Comparison of ENCODE assay signal across 8 mouse cellular contexts in the genomic region with DNA sequence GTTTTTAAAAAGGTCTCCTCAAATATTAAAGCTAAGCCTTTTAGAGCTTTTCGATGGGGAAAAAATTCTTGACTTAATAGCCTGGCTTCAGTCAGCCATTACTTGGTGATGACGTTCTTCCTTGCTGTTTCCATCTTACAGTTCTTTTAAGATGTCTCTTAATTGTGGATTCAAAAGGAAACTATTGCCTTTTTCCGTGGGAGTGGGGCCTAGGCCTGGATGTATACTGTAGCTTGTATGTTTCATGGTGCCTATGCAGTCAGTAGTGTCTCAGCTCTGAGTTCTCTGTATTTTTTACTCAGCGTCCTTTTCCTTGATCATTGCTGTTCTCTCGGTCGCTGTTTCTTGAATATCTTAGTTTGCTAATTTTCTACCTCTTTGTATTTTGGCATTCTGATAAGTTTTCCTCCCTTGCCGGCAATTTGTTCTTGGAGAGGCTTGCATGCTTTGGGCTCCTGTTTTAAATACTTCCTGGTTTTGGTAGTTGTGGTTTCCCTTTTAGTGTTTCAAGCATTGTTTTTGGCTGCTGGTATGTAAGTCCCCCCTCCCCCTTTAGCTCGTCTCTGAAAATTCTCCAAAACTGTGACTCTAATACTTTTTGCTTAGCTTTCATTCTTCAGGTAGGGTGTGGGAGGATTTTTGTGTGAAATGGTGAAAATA. TPM values are rescaled to one million over a fixed set of nuclear protein-coding genes. Genes with fewer than 3 reads are reported as not detected.
A peak's percentile ranks its signal among the peaks of the same experiment; 100 is the strongest.
DNase-seq lines count a peak whose midpoint lies in the region; ATAC-seq lines count a peak whose summit lies in the region.

No protein-coding gene starts in this region.

- H3K9me3 ChIP-seq in heart, embryonic 13.5 days: no peaks in the 10 kb centered on the region
- no peaks in the 10 kb centered on the region for H3K9me3 ChIP-seq in forebrain, embryonic 16.5 days (ENCODE audit: control insufficient read depth, low read length)

- DNase-seq in heart, adult 18-20 months: no peak
- no peak for DNase-seq in urinary bladder, adult 2 months (ENCODE audit: low spot score)
- no peak for DNase-seq in adrenal gland, postnatal 25 days
- no peak for DNase-seq in cerebellum, postnatal 14 days

- H3K36me3 ChIP-seq in heart, embryonic 13.5 days: peaks cover 32% of the 10 kb centered on the region
- H3K36me3 ChIP-seq in forebrain, embryonic 16.5 days (ENCODE audit: control insufficient read depth, insufficient read depth): peaks cover 10% of the 10 kb centered on the region
- peaks cover 23% of the 10 kb centered on the region for H3K36me3 ChIP-seq in macrophage (ENCODE audit: inconsistent target)

- peak overlapping the region; percentile 86 for H3K4me3 ChIP-seq in heart, embryonic 13.5 days
- H3K4me3 ChIP-seq in forebrain, embryonic 16.5 days (replicated peaks; ENCODE audit: low read length): peak overlapping the region; percentile 100
- peak overlapping the region; percentile 79 for H3K4me3 ChIP-seq in macrophage (ENCODE audit: inconsistent target)

- H3K27ac ChIP-seq in heart, embryonic 13.5 days (replicated peaks): peak overlapping the region; percentile 97
- H3K27ac ChIP-seq in forebrain, embryonic 16.5 days (ENCODE audit: low read length): no peak overlapping the region
- H3K27ac ChIP-seq in macrophage: peak overlapping the region; percentile 59

- H3K9ac ChIP-seq in heart, embryonic 13.5 days: peak overlapping the region; percentile 99
- peak overlapping the region; percentile 88 for H3K9ac ChIP-seq in forebrain, embryonic 16.5 days (replicated peaks; ENCODE audit: low read depth, low read length)

- no peak for ATAC-seq in heart, embryonic 13.5 days (ENCODE audit: extremely low read depth, insufficient number of reproducible peaks, low FRiP score, low TSS enrichment)
- ATAC-seq in CD4-positive, CD25-positive, alpha-beta regulatory T cell, adult 4 months: peak; percentile 7
- no peak for ATAC-seq in forebrain, embryonic 16.5 days

- peak overlapping the region; percentile 92 for H3K4me2 ChIP-seq in heart, embryonic 13.5 days
- H3K4me2 ChIP-seq in forebrain, embryonic 16.5 days (ENCODE audit: low read length): peak overlapping the region; percentile 94

- under 1% methylated on average over 8 of the region's 8 CpGs for WGBS in heart, embryonic 13.5 days
- 1% methylated on average over 8 of the region's 8 CpGs for WGBS in forebrain, embryonic 16.5 days
- 0% methylated on average over 8 of the region's 8 CpGs for WGBS in macrophage (ENCODE audit: missing documents)

- H3K4me1 ChIP-seq in heart, embryonic 13.5 days: peaks cover 35% of the 10 kb centered on the region
- H3K4me1 ChIP-seq in forebrain, embryonic 16.5 days (replicated peaks; ENCODE audit: control insufficient read depth, insufficient read depth, low read length): peaks cover 32% of the 10 kb centered on the region

- peaks cover 61% of the 10 kb centered on the region for H3K79me2 ChIP-seq in macrophage (ENCODE audit: inconsistent target)

- no peaks in the 10 kb centered on the region for H3K27me3 ChIP-seq in heart, embryonic 13.5 days (replicated peaks)
- H3K27me3 ChIP-seq in forebrain, embryonic 16.5 days (replicated peaks; ENCODE audit: control insufficient read depth, insufficient read depth, low read length): no peaks in the 10 kb centered on the region

RNA-seq across cellular contexts. Expression of gene Srrm2, which starts 14.2 kb away (rescaled TPM):
- 319 and 327 TPM in 2 replicates for polyA plus RNA-seq in heart, embryonic 13.5 days (2015; fragmentation: Nextera tagmentation; extraction: Ambion mirVana)
- 100 to 1,000 TPM; 125 to 153 TPM for total RNA-seq in heart, adult 18-20 months (2021)
- 100 to 1,000 TPM; 289 to 316 TPM for polyA plus RNA-seq in CD4-positive, CD25-positive, alpha-beta regulatory T cell, adult 4 months (2017; shearing (Covaris generic))
- polyA plus RNA-seq in forebrain, embryonic 16.5 days (2015; fragmentation: Nextera tagmentation; extraction: Ambion mirVana): 435 and 505 TPM in 2 replicates
- 1,000 to 10,000 TPM; 1,122 to 2,103 (median 1,620) TPM for total RNA-seq in macrophage (2018; cell fraction: chromatin; rRNA removed)
- 100 to 1,000 TPM; 110 to 223 (median 170) TPM for total RNA-seq in macrophage (2018; cell fraction: cytosol; rRNA removed)
- 1,000 to 10,000 TPM in 3 of 26 experiments, 100 to 1,000 TPM in 23; 508 to 1,461 (median 732) TPM for total RNA-seq in macrophage (2018; cell fraction: nucleus; rRNA removed)
- 101 to 166 TPM (median 130 TPM) in 3 replicates for polyA plus RNA-seq in macrophage (2018)
- 540 TPM in 2 replicates for polyA plus RNA-seq in urinary bladder, adult 2 months (2012; rRNA removed)
- total RNA-seq in adrenal gland, postnatal 25 days (2021): 825 and 1,016 TPM in 2 replicates

RNA-seq across cellular contexts. Expression of gene Flywch2, which starts 18.7 kb away (rescaled TPM):
- 5.8 and 7.4 TPM in 2 replicates for polyA plus RNA-seq in heart, embryonic 13.5 days (2015; fragmentation: Nextera tagmentation; extraction: Ambion mirVana)
- under 1 TPM in 1 of 2 experiments, not detected in 1; 0.55 TPM for total RNA-seq in heart, adult 18-20 months (2021)
- polyA plus RNA-seq in CD4-positive, CD25-positive, alpha-beta regulatory T cell, adult 4 months (2017; shearing (Covaris generic)): 1 to 10 TPM; 3.4 to 3.5 TPM
- polyA plus RNA-seq in forebrain, embryonic 16.5 days (2015; fragmentation: Nextera tagmentation; extraction: Ambion mirVana): 22.9 and 33.2 TPM in 2 replicates
- not detected for total RNA-seq in macrophage (2018; cell fraction: chromatin; rRNA removed)
- total RNA-seq in macrophage (2018; cell fraction: cytosol; rRNA removed): 1 to 10 TPM in 13 of 26 experiments, under 1 TPM in 12, not detected in 1; 0.25 to 2.4 (median 1.1) TPM
- total RNA-seq in macrophage (2018; cell fraction: nucleus; rRNA removed): 1 to 10 TPM in 4 of 26 experiments, not detected in 22; 1.2 to 1.6 (median 1.3) TPM
- 0.43 to 1.8 TPM in 2 of 3 replicates, not detected in the other for polyA plus RNA-seq in macrophage (2018)
- 9.0 and 13.2 TPM in 2 replicates for polyA plus RNA-seq in urinary bladder, adult 2 months (2012; rRNA removed)
- total RNA-seq in adrenal gland, postnatal 25 days (2021): 4.9 and 7.6 TPM in 2 replicates

RNA-seq across cellular contexts. Expression of gene Elob, which starts 24.4 kb away (rescaled TPM):
- polyA plus RNA-seq in heart, embryonic 13.5 days (2015; fragmentation: Nextera tagmentation; extraction: Ambion mirVana): 875 and 1,018 TPM in 2 replicates
- 100 to 1,000 TPM; 357 to 360 TPM for total RNA-seq in heart, adult 18-20 months (2021)
- 100 to 1,000 TPM; 600 to 664 TPM for polyA plus RNA-seq in CD4-positive, CD25-positive, alpha-beta regulatory T cell, adult 4 months (2017; shearing (Covaris generic))
- polyA plus RNA-seq in forebrain, embryonic 16.5 days (2015; fragmentation: Nextera tagmentation; extraction: Ambion mirVana): 1,002 and 1,034 TPM in 2 replicates
- total RNA-seq in macrophage (2018; cell fraction: chromatin; rRNA removed): 10 to 100 TPM in 21 of 26 experiments, 1 to 10 TPM in 5; 4.0 to 76.4 (median 21.7) TPM
- 100 to 1,000 TPM; 251 to 388 (median 301) TPM for total RNA-seq in macrophage (2018; cell fraction: cytosol; rRNA removed)
- 10 to 100 TPM; 20.3 to 73.8 (median 44.1) TPM for total RNA-seq in macrophage (2018; cell fraction: nucleus; rRNA removed)
- 177 to 422 TPM (median 330 TPM) in 3 replicates for polyA plus RNA-seq in macrophage (2018)
- 466 and 498 TPM in 2 replicates for polyA plus RNA-seq in urinary bladder, adult 2 months (2012; rRNA removed)
- total RNA-seq in adrenal gland, postnatal 25 days (2021): 350 and 361 TPM in 2 replicates

RNA-seq across cellular contexts. Expression of gene Prss33, which starts 31.3 kb away (rescaled TPM):
- polyA plus RNA-seq in heart, embryonic 13.5 days (2015; fragmentation: Nextera tagmentation; extraction: Ambion mirVana): not detected in 2 replicates
- total RNA-seq in heart, adult 18-20 months (2021): not detected
- polyA plus RNA-seq in CD4-positive, CD25-positive, alpha-beta regulatory T cell, adult 4 months (2017; shearing (Covaris generic)): not detected
- not detected in 2 replicates for polyA plus RNA-seq in forebrain, embryonic 16.5 days (2015; fragmentation: Nextera tagmentation; extraction: Ambion mirVana)
- not detected for total RNA-seq in macrophage (2018; cell fraction: chromatin; rRNA removed)
- total RNA-seq in macrophage (2018; cell fraction: cytosol; rRNA removed): not detected
- not detected for total RNA-seq in macrophage (2018; cell fraction: nucleus; rRNA removed)
- polyA plus RNA-seq in macrophage (2018): not detected in 3 replicates
- not detected in 2 replicates for polyA plus RNA-seq in urinary bladder, adult 2 months (2012; rRNA removed)
- not detected in 2 replicates for total RNA-seq in adrenal gland, postnatal 25 days (2021)

RNA-seq across cellular contexts. Expression of gene Flywch1, which starts 33.2 kb away (rescaled TPM):
- 52.1 and 54.1 TPM in 2 replicates for polyA plus RNA-seq in heart, embryonic 13.5 days (2015; fragmentation: Nextera tagmentation; extraction: Ambion mirVana)
- 10 to 100 TPM; 38.1 to 40.7 TPM for total RNA-seq in heart, adult 18-20 months (2021)
- polyA plus RNA-seq in CD4-positive, CD25-positive, alpha-beta regulatory T cell, adult 4 months (2017; shearing (Covaris generic)): 10 to 100 TPM; 15.1 to 21.4 TPM
- 151 and 156 TPM in 2 replicates for polyA plus RNA-seq in forebrain, embryonic 16.5 days (2015; fragmentation: Nextera tagmentation; extraction: Ambion mirVana)
- 10 to 100 TPM in 22 of 26 experiments, 1 to 10 TPM in 4; 6.0 to 36.5 (median 22.8) TPM for total RNA-seq in macrophage (2018; cell fraction: chromatin; rRNA removed)
- total RNA-seq in macrophage (2018; cell fraction: cytosol; rRNA removed): 10 to 100 TPM; 14.2 to 36.9 (median 23.3) TPM
- 10 to 100 TPM in 24 of 26 experiments, 1 to 10 TPM in 2; 6.4 to 41.8 (median 26.3) TPM for total RNA-seq in macrophage (2018; cell fraction: nucleus; rRNA removed)
- polyA plus RNA-seq in macrophage (2018): 15.5 to 20.8 TPM (median 19.7 TPM) in 3 replicates
- 35.0 and 39.3 TPM in 2 replicates for polyA plus RNA-seq in urinary bladder, adult 2 months (2012; rRNA removed)
- total RNA-seq in adrenal gland, postnatal 25 days (2021): 47.9 and 56.3 TPM in 2 replicates
